Mouse (Mus musculus) forebrain, embryonic 10.5 days (tissue): ENCODE measurements at regions not wholly inside any gene's neighbourhood (a gene's known extent, or its start where the extent isn't known, plus 50 kb on each side); places are given as distances from the start of the nearest gene placed in this dataset.

Experiments used
- DNase-seq: peaks from one replicate; pipeline ENCODE4 v3.0.0-alpha.2; 2017; ENCODE audit warnings: low spot score; ENCODE audit errors: extremely low spot score
- H3K27ac ChIP-seq: fragments of 300-500 bp; sonication (generic); 2 replicates; pipeline ENCODE4 v1.5.1; 2016; ENCODE audit warnings: mild to moderate bottlenecking
- H3K27me3 ChIP-seq: fragments of 300-500 bp; sonication (generic); 2 replicates; pipeline ENCODE4 v1.6.1; 2016; ENCODE audit warnings: mild to moderate bottlenecking; ENCODE audit not compliant: poor library complexity, severe bottlenecking
- H3K36me3 ChIP-seq: fragments of 300-500 bp; sonication (generic); replicated peaks from 2 replicates; pipeline ENCODE4 v1.6.1; 2016; ENCODE audit warnings: mild to moderate bottlenecking, moderate library complexity
- H3K4me1 ChIP-seq: fragments of 300-500 bp; sonication (generic); 2 replicates; pipeline ENCODE4 v1.6.1; 2016
- H3K4me3 ChIP-seq: fragments of 300-500 bp; sonication (generic); 2 replicates; pipeline ENCODE4 v1.5.1; 2016; ENCODE audit warnings: mild to moderate bottlenecking, moderate library complexity
- H3K9me3 ChIP-seq: fragments of 300-500 bp; sonication (generic); 2 replicates; pipeline ENCODE4 v1.6.1; 2016; ENCODE audit warnings: mild to moderate bottlenecking, moderate library complexity
- WGBS: fragments of 180-500 bp; shearing (Covaris S2); methylation state at CpG from one replicate; pipeline ENCODE4 v1.1.7; 2016; 5-methylcytosine and 5-hydroxymethylcytosine counted together

DNA sequence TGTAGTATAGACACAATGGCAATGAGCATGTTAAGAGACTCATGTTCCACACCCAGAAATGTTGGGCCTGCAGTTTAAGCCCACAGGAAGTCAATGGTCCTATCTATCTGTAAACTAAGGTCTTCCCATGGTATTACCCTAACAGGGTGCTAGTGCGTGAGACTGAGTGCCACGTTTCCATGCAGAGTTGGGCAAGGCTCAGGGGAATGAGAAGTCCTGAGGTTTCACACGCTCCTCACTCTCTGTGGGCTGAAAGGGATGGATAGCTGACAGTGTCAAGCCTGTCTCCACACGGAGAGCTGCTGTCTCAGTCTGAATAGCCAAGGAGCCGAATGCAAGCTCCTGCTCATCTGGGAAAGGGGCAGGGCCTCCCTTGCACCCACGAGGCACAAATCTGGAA is 133.9 kb downstream of the Setd4 start:
- H3K4me3 ChIP-seq = no peak overlapping the region
- no peak for DNase-seq
- no peak overlapping the region for H3K27ac ChIP-seq
- no peaks in the 10 kb centered on the region for H3K36me3 ChIP-seq
- H3K9me3 ChIP-seq = peaks cover 16% of the 10 kb centered on the region; the same call in 1 of the 2 replicates
- peaks cover 8% of the 10 kb centered on the region; the same call in 1 of the 2 replicates for H3K4me1 ChIP-seq
- H3K27me3 ChIP-seq = no peaks in the 10 kb centered on the region
- WGBS = 82% methylated on average over 6 of the region's 6 CpGs

DNA sequence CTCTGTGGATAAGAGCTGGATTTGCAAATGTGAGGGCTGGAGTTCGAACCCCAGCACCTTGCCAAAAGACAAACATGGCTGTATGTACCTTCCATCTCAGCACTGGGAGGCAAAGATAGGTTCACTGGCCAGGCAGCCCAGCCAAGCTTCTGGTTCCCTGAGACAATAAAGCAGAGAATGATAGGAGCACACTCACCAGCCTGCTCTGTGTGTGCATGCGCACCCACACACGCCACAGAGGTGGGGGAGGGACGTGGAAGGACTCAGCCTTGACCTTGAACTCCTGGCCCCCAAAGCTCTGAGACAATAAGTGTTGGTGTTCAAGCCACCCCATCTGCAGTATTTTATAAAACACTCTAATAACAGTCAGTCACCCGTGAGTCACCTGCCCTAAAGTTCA is 138.1 kb downstream of the Setd4 start:
- Histone ChIP-seq H3K4me1 (peaks cover 11% of the 10 kb centered on the region; the same call in 1 of the 2 replicates), H3K27ac (no peak overlapping the region), H3K4me3 (no peak overlapping the region), H3K36me3 (no peaks in the 10 kb centered on the region), H3K9me3 (no peaks in the 10 kb centered on the region), H3K27me3 (no peaks in the 10 kb centered on the region)
- 87% methylated on average over 5 of the region's 5 CpGs for WGBS
- DNase-seq = no peak

DNA sequence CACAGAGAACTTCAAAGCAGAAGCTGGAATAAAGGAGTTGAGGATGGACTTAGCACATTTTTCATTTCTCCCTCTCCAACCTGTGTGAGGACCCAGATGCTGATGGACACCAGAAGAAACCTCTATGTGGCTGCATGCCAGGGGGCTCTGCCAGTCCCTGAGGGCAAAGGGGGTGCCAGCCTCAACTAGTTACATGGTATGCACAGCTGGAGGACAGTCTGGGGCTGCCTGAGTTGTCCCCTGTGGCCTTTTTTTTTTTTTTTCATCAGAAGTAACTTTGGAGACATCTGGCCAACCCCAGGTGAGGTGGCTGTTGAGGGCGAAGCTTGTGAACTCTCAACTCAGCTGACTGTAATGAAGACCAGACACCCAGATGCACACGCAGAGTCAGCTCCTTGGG is 139.0 kb downstream of the Setd4 start:
- Histone ChIP-seq H3K27ac (no peak overlapping the region), H3K27me3 (no peaks in the 10 kb centered on the region), H3K4me1 (peaks cover 11% of the 10 kb centered on the region; the same call in 1 of the 2 replicates), H3K4me3 (no peak overlapping the region), H3K36me3 (no peaks in the 10 kb centered on the region), H3K9me3 (no peaks in the 10 kb centered on the region)
- DNase-seq = no peak
- WGBS = 54% methylated on average over 2 of the region's 2 CpGs

GRCm38 (mm10) chr16:93463405-93463804 is 140.5 kb downstream of the Setd4 start:
- no peak for DNase-seq
- H3K27me3 ChIP-seq = no peaks in the 10 kb centered on the region
- H3K9me3 ChIP-seq = no peaks in the 10 kb centered on the region
- WGBS = 87% methylated on average over 13 of the region's 13 CpGs
- H3K4me3 ChIP-seq = no peak overlapping the region
- H3K36me3 ChIP-seq = no peaks in the 10 kb centered on the region
- H3K4me1 ChIP-seq = peaks cover 23% of the 10 kb centered on the region
- no peak overlapping the region for H3K27ac ChIP-seq

DNA sequence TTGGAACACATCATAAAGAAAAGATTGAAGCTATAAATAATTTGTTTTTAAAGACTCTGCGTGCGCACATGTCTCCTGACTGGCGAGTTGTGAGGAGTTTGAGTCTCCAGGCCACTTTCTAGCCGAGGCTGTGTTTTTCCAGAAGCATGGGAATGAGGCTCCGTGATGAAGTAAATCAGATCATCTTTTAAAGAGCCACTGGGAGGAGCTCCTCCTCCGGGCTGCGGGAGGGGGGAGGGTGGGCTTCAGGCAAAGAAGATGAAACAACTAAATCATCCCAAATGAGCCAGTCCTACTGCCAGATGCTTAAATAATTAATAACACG is 141.6 kb downstream of the Setd4 start:
- Histone ChIP-seq H3K9me3 (no peaks in the 10 kb centered on the region), H3K27me3 (no peaks in the 10 kb centered on the region; the same call in 1 of the 2 replicates), H3K4me1 (peaks cover 23% of the 10 kb centered on the region), H3K4me3 (no peak overlapping the region), H3K27ac (no peak overlapping the region), H3K36me3 (no peaks in the 10 kb centered on the region)
- no peak for DNase-seq
- 55% methylated on average over 8 of the region's 8 CpGs for WGBS

DNA sequence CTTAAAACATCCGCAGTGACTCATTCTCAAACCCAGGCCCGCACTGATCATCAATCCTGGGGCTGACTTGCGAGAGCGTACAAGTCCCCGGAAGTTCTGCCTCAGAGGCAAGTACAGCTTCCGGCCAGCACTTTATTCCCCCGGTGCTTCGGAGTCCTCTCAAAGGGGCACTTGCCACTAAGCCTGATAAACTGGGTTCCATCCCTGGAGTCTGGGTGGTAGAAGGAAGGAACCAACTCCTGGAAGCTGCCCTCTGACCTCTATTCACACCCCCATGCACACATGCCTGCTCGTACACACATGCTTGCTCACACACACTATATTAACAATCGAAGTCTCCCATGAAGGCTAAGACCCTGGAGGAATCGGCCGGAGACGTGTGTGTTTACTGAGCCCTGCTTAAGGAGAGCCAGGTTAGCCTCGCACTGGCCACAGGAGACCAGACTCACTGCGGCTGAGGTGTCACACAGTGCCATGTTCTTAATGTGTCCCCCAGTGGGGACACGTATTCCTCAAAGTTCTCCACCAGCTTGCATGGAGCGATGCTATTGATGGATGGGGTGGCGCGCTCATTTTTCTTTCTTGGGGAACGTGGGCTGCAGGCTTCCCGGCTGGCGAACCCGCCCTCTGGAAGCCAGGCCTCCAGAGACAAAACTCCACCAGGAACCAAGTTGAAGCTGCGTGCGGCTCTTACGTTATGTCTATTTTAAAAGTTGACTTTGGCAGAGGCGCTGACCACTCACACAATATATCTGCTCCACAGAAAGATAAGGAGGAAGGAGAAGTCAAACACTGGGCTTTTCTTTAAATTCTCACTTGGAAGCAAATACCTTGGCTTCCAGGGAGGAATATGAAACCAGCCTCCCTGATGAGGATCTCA is 142.2 kb downstream of the Setd4 start:
- DNase-seq = no peak
- Histone ChIP-seq H3K27ac (no peak overlapping the region), H3K4me3 (no peak overlapping the region), H3K4me1 (peaks cover 24% of the 10 kb centered on the region), H3K27me3 (no peaks in the 10 kb centered on the region; the same call in 1 of the 2 replicates), H3K9me3 (no peaks in the 10 kb centered on the region), H3K36me3 (no peaks in the 10 kb centered on the region)
- 86% methylated on average over 27 of the region's 27 CpGs for WGBS

DNA sequence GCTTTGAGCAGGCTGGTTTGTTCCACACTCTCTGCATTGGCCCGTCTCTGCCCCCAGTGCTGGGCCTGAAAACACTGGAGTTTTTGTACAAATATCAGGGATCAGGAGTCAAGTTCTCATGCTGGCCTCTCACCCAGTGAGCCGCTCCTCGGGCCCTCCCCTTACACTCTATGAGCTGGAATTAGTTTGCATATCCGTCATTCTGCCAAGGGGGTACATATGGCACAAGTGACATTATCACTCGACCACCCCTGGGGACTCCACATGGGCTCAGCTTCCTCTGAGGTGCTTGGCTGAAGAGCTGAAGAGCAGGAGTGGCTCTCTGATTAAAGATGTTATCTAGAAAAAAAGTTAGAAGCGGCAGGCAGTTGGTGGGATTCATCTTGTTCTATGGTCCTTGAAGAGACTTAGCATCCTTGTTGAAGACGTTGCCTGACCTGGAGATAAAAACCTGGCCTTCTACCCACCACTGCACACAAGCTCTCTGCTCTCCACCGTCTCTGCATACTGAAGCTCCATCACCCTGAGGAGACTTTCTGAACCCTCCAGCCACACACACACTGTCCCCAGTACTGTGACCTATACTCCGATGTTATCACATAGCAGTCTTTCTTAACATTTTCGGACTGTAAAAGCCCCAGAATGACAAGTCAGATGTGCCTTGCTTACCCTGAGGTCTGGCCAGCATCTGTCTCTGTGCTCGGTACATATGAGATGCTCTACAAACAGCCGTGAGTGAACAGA is 144.2 kb downstream of the Setd4 start:
- 63% methylated on average over 12 of the region's 12 CpGs for WGBS
- Histone ChIP-seq H3K27me3 (no peaks in the 10 kb centered on the region; the same call in 1 of the 2 replicates), H3K27ac (no peak overlapping the region), H3K4me1 (peaks cover 20% of the 10 kb centered on the region), H3K36me3 (no peaks in the 10 kb centered on the region), H3K9me3 (no peaks in the 10 kb centered on the region), H3K4me3 (no peak overlapping the region)
- no peak for DNase-seq

- 40% methylated on average over 25 of the region's 25 CpGs for whole genome bisulfite sequencing
- DNase-seq = no peak
- Histone ChIP-seq H3K4me3 (no peak overlapping the region), H3K27me3 (no peaks in the 10 kb centered on the region; the same call in 1 of the 2 replicates), H3K27ac (no peak overlapping the region; the same call in 1 of the 2 replicates), H3K9me3 (no peaks in the 10 kb centered on the region), H3K36me3 (no peaks in the 10 kb centered on the region), H3K4me1 (peaks cover 20% of the 10 kb centered on the region)
Observed at GRCm38 (mm10) chr16:93458598-93459496, 145.0 kb downstream of the Setd4 start.

DNA sequence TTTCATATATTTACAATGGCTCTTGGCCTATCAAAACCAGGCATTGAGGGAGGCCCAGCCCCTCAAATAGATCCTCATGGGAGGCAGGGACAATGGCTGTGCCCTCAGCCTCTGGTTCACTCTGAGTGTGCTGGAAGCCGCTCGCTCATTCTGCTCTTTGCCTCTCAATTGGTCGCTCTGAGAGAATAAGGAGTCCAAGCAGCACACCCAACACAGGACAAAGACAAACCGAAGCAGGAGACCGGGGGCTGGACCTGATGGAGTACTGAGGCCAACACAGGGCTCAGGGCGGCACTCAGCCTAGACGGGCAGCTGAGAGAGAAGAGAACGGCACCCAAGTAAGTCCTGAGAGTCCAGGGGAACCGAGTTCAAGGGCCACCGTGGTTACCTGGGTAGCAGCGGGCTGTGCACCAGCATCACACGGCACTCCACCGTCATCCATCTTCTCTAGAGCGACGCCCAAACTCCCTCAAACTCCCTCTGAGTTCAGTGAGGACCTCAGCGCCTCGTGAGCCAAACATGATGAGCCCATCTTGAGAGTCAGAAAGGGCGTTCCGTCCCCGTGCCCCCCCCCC is 145.8 kb downstream of the Setd4 start:
- no peaks in the 10 kb centered on the region for H3K9me3 ChIP-seq
- no peak for DNase-seq
- H3K4me1 ChIP-seq = peaks cover 20% of the 10 kb centered on the region
- H3K36me3 ChIP-seq = no peaks in the 10 kb centered on the region
- H3K27ac ChIP-seq = no peak overlapping the region
- no peak overlapping the region for H3K4me3 ChIP-seq
- H3K27me3 ChIP-seq = peaks cover 2% of the 10 kb centered on the region
- 89% methylated on average over 20 of the region's 20 CpGs for WGBS

GRCm38 (mm10) chr16:93456706-93457425 is 147.0 kb downstream of the Setd4 start:
- Histone ChIP-seq H3K27me3 (peaks cover 7% of the 10 kb centered on the region), H3K9me3 (no peaks in the 10 kb centered on the region), H3K36me3 (no peaks in the 10 kb centered on the region), H3K4me3 (no peak overlapping the region), H3K27ac (no peak overlapping the region), H3K4me1 (peaks cover 20% of the 10 kb centered on the region)
- DNase-seq = no peak
- 77% methylated on average over 17 of the region's 17 CpGs for WGBS

DNA sequence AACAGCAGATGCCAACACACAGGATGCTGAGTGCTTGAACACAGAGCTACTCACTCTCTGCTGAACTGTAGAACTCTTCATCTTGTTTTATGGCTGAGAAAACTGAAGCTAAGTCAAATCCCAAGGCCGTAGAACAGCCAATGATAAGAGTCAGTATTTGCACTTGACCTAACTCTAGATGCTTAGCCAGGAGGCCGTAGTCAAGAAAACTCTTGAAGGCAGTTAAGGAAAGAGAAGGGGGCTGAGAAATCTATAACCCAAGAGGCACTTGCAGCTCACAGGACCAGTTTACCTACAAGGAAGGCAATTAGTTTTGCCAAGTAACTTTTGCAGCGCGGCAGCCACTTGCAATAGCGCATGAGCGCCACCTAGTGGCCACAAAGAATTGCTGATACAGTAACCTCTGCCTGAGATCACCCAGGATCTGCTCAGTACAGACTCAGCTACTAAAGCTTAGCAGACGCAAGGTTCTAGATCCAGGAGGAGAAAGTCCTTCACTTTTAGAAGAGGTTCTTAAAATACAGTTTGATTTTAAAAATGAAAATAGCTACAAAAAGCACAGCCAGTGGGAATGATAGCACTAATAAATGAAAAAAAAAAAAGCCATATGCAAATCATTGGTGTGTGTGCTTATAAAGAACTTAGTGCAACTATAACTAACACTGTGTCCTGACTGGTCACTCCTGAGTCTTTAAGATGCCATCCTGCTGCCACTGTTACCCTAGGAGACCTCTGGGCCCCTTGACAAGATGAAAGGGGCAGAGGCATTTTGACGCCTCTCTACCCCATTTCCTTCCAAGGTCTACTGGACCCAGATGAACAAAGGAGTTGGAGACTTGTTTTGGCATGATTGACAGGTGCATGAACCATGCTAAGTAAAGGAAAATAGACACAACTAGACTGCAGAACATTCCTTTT is 149.5 kb downstream of the Setd4 start:
- peak; percentile 85 for DNase-seq
- H3K36me3 ChIP-seq = no peaks in the 10 kb centered on the region
- H3K27me3 ChIP-seq = peaks cover 11% of the 10 kb centered on the region
- no peaks in the 10 kb centered on the region for H3K9me3 ChIP-seq
- no peak overlapping the region for H3K4me3 ChIP-seq
- peaks cover 34% of the 10 kb centered on the region for H3K4me1 ChIP-seq
- WGBS = 31% methylated on average over 8 of the region's 8 CpGs
- H3K27ac ChIP-seq = no peak overlapping the region
